Mouse (Mus musculus): ENCODE results near the gene Lgr6. TPM values are rescaled to one million over a fixed set of nuclear protein-coding genes. Genes with fewer than 3 reads are reported as not detected.

Gene Lgr6
- polyA plus RNA-seq, 1 experiment = 2.9 TPM

GRCm38 (mm10) chr1:135146077-135146945 lies 41.2 kb upstream of the Lgr6 start, which contains the start of gene Arl8a:
TSS of gene Arl8a (plus strand) at chr1:135146824.
- DNase-seq = peak; percentile 89 to 93
- peak within 1 kb of the TSS; percentile 96 for H3K27ac ChIP-seq (ENCODE audit: insufficient read depth, low read length)
- peak within 1 kb of the TSS; percentile 92 for H3K4me3 ChIP-seq (replicated peaks; ENCODE audit: insufficient read depth, low read depth, low read length)
- TF ChIP-seq CTCF (IDR thresholded peaks at IDR 0.05; ENCODE audit: borderline replicate concordance, insufficient read depth, low read depth, low read length) (no peak), POLR2A (IDR thresholded peaks at IDR 0.05; ENCODE audit: borderline replicate concordance, insufficient read depth, low read length) (peak; percentile 75; the same call in 1 of the 2 replicates)
- no peaks in the 10 kb centered on the region for H3K27me3 ChIP-seq (ENCODE audit: control insufficient read depth, insufficient read depth, low read length)
- H3K4me1 ChIP-seq (ENCODE audit: control insufficient read depth, insufficient read depth, low read length) = peaks cover 14% of the 10 kb centered on the region; the same call in 1 of the 2 replicates
- under 1% methylated on average over 78 of the region's 78 CpGs for WGBS

- 95% methylated on average over 2 of the region's 2 CpGs for WGBS
Measured at GRCm38 (mm10) chr1:135143940-135144339, 38.9 kb upstream of the Lgr6 start.

GRCm38 (mm10) chr1:135142452-135142851 lies 37.4 kb upstream of the Lgr6 start:
- Histone ChIP-seq H3K27ac (ENCODE audit: insufficient read depth, low read length) (no peak overlapping the region), H3K4me1 (ENCODE audit: control insufficient read depth, insufficient read depth, low read length) (no peaks in the 10 kb centered on the region), H3K4me3 (replicated peaks; ENCODE audit: insufficient read depth, low read depth, low read length) (no peak overlapping the region), H3K27me3 (ENCODE audit: control insufficient read depth, insufficient read depth, low read length) (no peaks in the 10 kb centered on the region)
- DNase-seq = no peak
- no peak for TF ChIP-seq CTCF (IDR thresholded peaks at IDR 0.05; ENCODE audit: borderline replicate concordance, insufficient read depth, low read depth, low read length)
- TF ChIP-seq POLR2A (IDR thresholded peaks at IDR 0.05; ENCODE audit: borderline replicate concordance, insufficient read depth, low read length) = no peak
- WGBS = 77% methylated on average over 2 of the region's 2 CpGs

More at GRCm38 (mm10) chr1:135143940-135144339, 38.9 kb upstream of the Lgr6 start:
- H3K27me3 ChIP-seq (ENCODE audit: control insufficient read depth, insufficient read depth, low read length) = no peaks in the 10 kb centered on the region
- no peak overlapping the region for H3K27ac ChIP-seq (ENCODE audit: insufficient read depth, low read length)
- H3K4me1 ChIP-seq (ENCODE audit: control insufficient read depth, insufficient read depth, low read length) = peaks cover 3% of the 10 kb centered on the region; the same call in 1 of the 2 replicates
- DNase-seq = no peak
- H3K4me3 ChIP-seq (replicated peaks; ENCODE audit: insufficient read depth, low read depth, low read length) = no peak overlapping the region
- TF ChIP-seq POLR2A (IDR thresholded peaks at IDR 0.05; ENCODE audit: borderline replicate concordance, insufficient read depth, low read length) = no peak
- no peak for TF ChIP-seq CTCF (IDR thresholded peaks at IDR 0.05; ENCODE audit: borderline replicate concordance, insufficient read depth, low read depth, low read length)

GRCm38 (mm10) chr1:135139906-135140305 lies 34.8 kb upstream of the Lgr6 start:
- DNase-seq = no peak
- no peak overlapping the region for H3K4me3 ChIP-seq (replicated peaks; ENCODE audit: insufficient read depth, low read depth, low read length)
- no peak overlapping the region for H3K27ac ChIP-seq (ENCODE audit: insufficient read depth, low read length)
- 77% methylated on average over 2 of the region's 2 CpGs for WGBS
- TF ChIP-seq CTCF (IDR thresholded peaks at IDR 0.05; ENCODE audit: borderline replicate concordance, insufficient read depth, low read depth, low read length) = no peak
- TF ChIP-seq POLR2A (IDR thresholded peaks at IDR 0.05; ENCODE audit: borderline replicate concordance, insufficient read depth, low read length) = no peak
- no peaks in the 10 kb centered on the region for H3K27me3 ChIP-seq (ENCODE audit: control insufficient read depth, insufficient read depth, low read length)
- H3K4me1 ChIP-seq (ENCODE audit: control insufficient read depth, insufficient read depth, low read length) = no peaks in the 10 kb centered on the region

- DNase-seq = peak; percentile 61 to 76
- H3K27ac ChIP-seq (ENCODE audit: insufficient read depth, low read length) = no peak overlapping the region
- 0% methylated on average over 1 of the region's 1 CpGs for WGBS
- no peak for TF ChIP-seq POLR2A (IDR thresholded peaks at IDR 0.05; ENCODE audit: borderline replicate concordance, insufficient read depth, low read length)
- peak; percentile 91 for TF ChIP-seq CTCF (IDR thresholded peaks at IDR 0.05; ENCODE audit: borderline replicate concordance, insufficient read depth, low read depth, low read length)
- no peaks in the 10 kb centered on the region for H3K27me3 ChIP-seq (ENCODE audit: control insufficient read depth, insufficient read depth, low read length)
- peaks cover 6% of the 10 kb centered on the region for H3K4me1 ChIP-seq (ENCODE audit: control insufficient read depth, insufficient read depth, low read length)
- H3K4me3 ChIP-seq (replicated peaks; ENCODE audit: insufficient read depth, low read depth, low read length) = no peak overlapping the region
Measured at GRCm38 (mm10) chr1:135136500-135136899, 31.4 kb upstream of the Lgr6 start.

DNA sequence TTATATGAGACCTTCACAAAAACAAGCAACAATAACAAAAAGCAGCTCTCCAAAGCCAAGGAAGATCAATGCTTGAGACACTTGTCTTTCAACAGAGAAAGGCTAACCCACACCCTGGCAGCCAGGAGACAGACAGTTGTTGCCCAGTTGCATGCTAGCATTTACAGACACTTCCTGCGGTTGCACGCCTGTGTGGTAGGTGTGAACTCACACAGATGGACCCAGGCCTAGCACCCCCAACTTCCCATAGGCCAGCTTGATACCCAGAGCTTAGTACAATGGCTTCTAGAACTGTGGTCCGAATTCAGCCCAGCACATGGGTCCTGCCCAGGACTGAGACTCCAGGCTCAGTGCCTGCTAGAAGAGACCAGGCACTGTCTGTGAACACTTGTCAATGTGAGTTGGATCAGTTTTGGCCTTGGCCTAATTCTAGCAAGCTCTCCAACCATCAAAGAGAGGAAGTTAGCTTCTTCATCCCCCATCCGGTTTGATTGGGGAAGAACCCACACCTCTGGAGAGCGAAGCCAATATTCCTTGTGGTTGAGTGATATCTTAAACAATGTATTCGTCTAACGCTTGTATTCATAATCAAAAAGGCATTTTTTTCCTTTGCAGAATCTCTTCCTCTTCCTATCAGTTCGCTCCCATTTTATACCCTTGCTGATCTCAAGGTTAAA lies 30.2 kb upstream of the Lgr6 start:
- Histone ChIP-seq H3K4me1 (ENCODE audit: control insufficient read depth, insufficient read depth, low read length) (peaks cover 6% of the 10 kb centered on the region), H3K27me3 (ENCODE audit: control insufficient read depth, insufficient read depth, low read length) (no peaks in the 10 kb centered on the region), H3K27ac (ENCODE audit: insufficient read depth, low read length) (no peak overlapping the region), H3K4me3 (replicated peaks; ENCODE audit: insufficient read depth, low read depth, low read length) (no peak overlapping the region)
- TF ChIP-seq CTCF (IDR thresholded peaks at IDR 0.05; ENCODE audit: borderline replicate concordance, insufficient read depth, low read depth, low read length) (no peak), POLR2A (IDR thresholded peaks at IDR 0.05; ENCODE audit: borderline replicate concordance, insufficient read depth, low read length) (no peak)
- no peak for DNase-seq
- 95% methylated on average over 8 of the region's 8 CpGs for WGBS

GRCm38 (mm10) chr1:135133678-135134435 lies 28.8 kb upstream of the Lgr6 start:
- no peak for DNase-seq
- TF ChIP-seq CTCF (IDR thresholded peaks at IDR 0.05; ENCODE audit: borderline replicate concordance, insufficient read depth, low read depth, low read length) (no peak), POLR2A (IDR thresholded peaks at IDR 0.05; ENCODE audit: borderline replicate concordance, insufficient read depth, low read length) (no peak)
- Histone ChIP-seq H3K4me1 (ENCODE audit: control insufficient read depth, insufficient read depth, low read length) (peaks cover 6% of the 10 kb centered on the region), H3K4me3 (replicated peaks; ENCODE audit: insufficient read depth, low read depth, low read length) (no peak overlapping the region), H3K27ac (ENCODE audit: insufficient read depth, low read length) (no peak overlapping the region), H3K27me3 (ENCODE audit: control insufficient read depth, insufficient read depth, low read length) (no peaks in the 10 kb centered on the region)
- WGBS = 89% methylated on average over 10 of the region's 10 CpGs

Measured in cerebellum, adult 2 months (tissue).